Comparison of ENCODE assay signal across 8 mouse cellular contexts in genomic region chr5:110230780-110231461, GRCm38 (mm10). TPM values are rescaled to one million over a fixed set of nuclear protein-coding genes. Genes with fewer than 3 reads are reported as not detected.
DNase-seq lines count a peak whose midpoint lies in the region; ATAC-seq and TF ChIP-seq lines count a peak whose summit lies in the region.

Gene Ankle2, plus strand, starts transcription at chr5:110231004.

- no peaks in the 10 kb centered on the region for H3K27me3 ChIP-seq in embryonic facial prominence, embryonic 14.5 days (replicated peaks; ENCODE audit: control insufficient read depth, insufficient read depth, low read length)
- no peaks in the 10 kb centered on the region for H3K27me3 ChIP-seq in limb, embryonic 14.5 days (ENCODE audit: control insufficient read depth, insufficient read depth, low read length)
- no peaks in the 10 kb centered on the region for H3K27me3 ChIP-seq in midbrain, postnatal 0 days (ENCODE audit: insufficient read depth, low read length)

- peaks cover 2% of the 10 kb centered on the region; the same call in 1 of the 2 replicates for H3K4me1 ChIP-seq in embryonic facial prominence, embryonic 14.5 days (ENCODE audit: control insufficient read depth, insufficient read depth, low read length)
- H3K4me1 ChIP-seq in limb, embryonic 14.5 days (ENCODE audit: control insufficient read depth, insufficient read depth, low read length) = peaks cover 17% of the 10 kb centered on the region
- H3K4me1 ChIP-seq in midbrain, postnatal 0 days (ENCODE audit: insufficient read depth, low read length) = peaks cover 10% of the 10 kb centered on the region; the same call in 1 of the 2 replicates

- H3K4me2 ChIP-seq in embryonic facial prominence, embryonic 14.5 days (ENCODE audit: low read depth, low read length) = peak within 1 kb of the TSS; percentile 80
- peak within 1 kb of the TSS; percentile 66 for H3K4me2 ChIP-seq in limb, embryonic 14.5 days (replicated peaks; ENCODE audit: low read depth, low read length, severe bottlenecking)
- peak within 1 kb of the TSS; percentile 71 for H3K4me2 ChIP-seq in midbrain, postnatal 0 days (ENCODE audit: low read depth, low read length, poor library complexity, severe bottlenecking)

- peak within 1 kb of the TSS; percentile 97 for H3K27ac ChIP-seq in embryonic facial prominence, embryonic 14.5 days (replicated peaks; ENCODE audit: low read depth, low read length)
- H3K27ac ChIP-seq in limb, embryonic 14.5 days (replicated peaks; ENCODE audit: low read depth, low read length) = peak within 1 kb of the TSS; percentile 93
- H3K27ac ChIP-seq in midbrain, postnatal 0 days (ENCODE audit: low read depth, low read length) = peak within 1 kb of the TSS; percentile 92

- peaks cover 29% of the 10 kb centered on the region for H3K36me3 ChIP-seq in embryonic facial prominence, embryonic 14.5 days (ENCODE audit: control insufficient read depth, insufficient read depth, low read length)
- H3K36me3 ChIP-seq in limb, embryonic 14.5 days (ENCODE audit: control insufficient read depth, insufficient read depth, low read length) = peaks cover 15% of the 10 kb centered on the region
- H3K36me3 ChIP-seq in midbrain, postnatal 0 days (ENCODE audit: insufficient read depth, low read length) = peaks cover 8% of the 10 kb centered on the region

- H3K9me3 ChIP-seq in embryonic facial prominence, embryonic 14.5 days (ENCODE audit: control insufficient read depth, low read length) = no peaks in the 10 kb centered on the region
- H3K9me3 ChIP-seq in limb, embryonic 14.5 days (ENCODE audit: control insufficient read depth, low read length) = no peaks in the 10 kb centered on the region
- no peaks in the 10 kb centered on the region for H3K9me3 ChIP-seq in midbrain, postnatal 0 days (ENCODE audit: low read length)

- TF ChIP-seq POLR2A in limb, embryonic 14.5 days (IDR thresholded peaks at IDR 0.05; ENCODE audit: borderline replicate concordance, extremely low read depth, insufficient read depth, insufficient read length) = peak; percentile 74; the same call in 1 of the 2 replicates

- ATAC-seq in embryonic facial prominence, embryonic 14.5 days (ENCODE audit: low read depth) = peak; percentile 98
- peak; percentile 95 for ATAC-seq in limb, embryonic 14.5 days (ENCODE audit: low FRiP score, low read depth)
- ATAC-seq in midbrain, postnatal 0 days (ENCODE audit: low FRiP score) = peak; percentile 96

- under 1% methylated on average over 21 of the region's 81 CpGs for WGBS in embryonic facial prominence, embryonic 14.5 days
- whole genome bisulfite sequencing in limb, embryonic 14.5 days = under 1% methylated on average over 31 of the region's 81 CpGs
- WGBS in midbrain, postnatal 0 days = 0% methylated on average over 55 of the region's 81 CpGs

- no peak for TF ChIP-seq CTCF in midbrain, postnatal 0 days (IDR thresholded peaks at IDR 0.05)

- peak within 1 kb of the TSS; percentile 96 for H3K9ac ChIP-seq in embryonic facial prominence, embryonic 14.5 days (ENCODE audit: low read depth, low read length)
- H3K9ac ChIP-seq in limb, embryonic 14.5 days (ENCODE audit: low read depth, low read length, severe bottlenecking) = peak within 1 kb of the TSS; percentile 96
- peak within 1 kb of the TSS; percentile 94 for H3K9ac ChIP-seq in midbrain, postnatal 0 days (replicated peaks; ENCODE audit: low read length, poor library complexity, severe bottlenecking)

- H3K4me3 ChIP-seq in embryonic facial prominence, embryonic 14.5 days (ENCODE audit: low read depth, low read length) = peak within 1 kb of the TSS; percentile 80
- peak within 1 kb of the TSS; percentile 99 for H3K4me3 ChIP-seq in limb, embryonic 14.5 days (replicated peaks; ENCODE audit: low read length)
- H3K4me3 ChIP-seq in midbrain, postnatal 0 days (ENCODE audit: low read depth, low read length) = peak within 1 kb of the TSS; percentile 97

- peak; percentile 88 for DNase-seq in 3T3-L1 (ENCODE audit: low read depth, low spot score)
- peak; percentile 88 to 89 for DNase-seq in adrenal gland, postnatal 4 days (ENCODE audit: low spot score in 2 of 2)
- DNase-seq in embryonic facial prominence, embryonic 14.5 days (ENCODE audit: low spot score) = peak; percentile 93
- peak; percentile 87 for DNase-seq in heart, adult 8-10 months (ENCODE audit: low spot score)
- peak; percentile 92 for DNase-seq in kidney, adult 9 months
- peak; percentile 91 for DNase-seq in limb, embryonic 14.5 days (ENCODE audit: low spot score)
- DNase-seq in midbrain, postnatal 0 days (ENCODE audit: low spot score) = peak; percentile 93
- DNase-seq in spleen, postnatal 14 days (ENCODE audit: low spot score in 2 of 2) = peak; percentile 93 to 94

RNA-seq across cellular contexts. Expression of gene Ankle2, which starts in this region (rescaled TPM):
- total RNA-seq in adrenal gland, postnatal 4 days (2021) = 10 to 100 TPM; 47.2 to 48.3 TPM
- polyA plus RNA-seq in embryonic facial prominence, embryonic 14.5 days (2014; fragmentation: Nextera tagmentation; extraction: Ambion mirVana) = 26.5 and 29.1 TPM in 2 replicates
- total RNA-seq in heart, adult 8-10 months (2022) = 10 to 100 TPM; 25.2 to 33.7 (median 30.0) TPM
- polyA plus RNA-seq in limb, embryonic 14.5 days (2012; rRNA removed) = 17.6 and 20.5 TPM in 2 replicates
- 31.8 and 35.3 TPM in 2 replicates for polyA plus RNA-seq in limb, embryonic 14.5 days (2014; fragmentation: Nextera tagmentation; extraction: Ambion mirVana)
- total RNA-seq in midbrain, postnatal 0 days (2014; rRNA removed) = 27.9 and 30.7 TPM in 2 replicates
- 15.4 and 17.1 TPM in 2 replicates for polyA plus RNA-seq in midbrain, postnatal 0 days (2015; fragmentation: Nextera tagmentation; extraction: Ambion mirVana)

Comparison
In these comparisons a context has a peak if more than half of its experiments do, and no peak if none do; other contexts are left out.
1. Peak in every context shown above with its lines: DNase-seq, ATAC-seq, H3K4me3 ChIP-seq and H3K27ac ChIP-seq.